Mouse (Mus musculus): ENCODE measurements around the gene Npas2.

The Npas2 gene

GRCm38 (mm10) chr1:39408123-39408522 lies 214.6 kb downstream of the Npas2 start:
- no peak for DNase-seq (ENCODE audit: inconsistent age in 2 of 2, low spot score in 1 of 2)

GRCm38 (mm10) chr1:39408668-39409067 lies 215.1 kb downstream of the Npas2 start:
- no peak for DNase-seq (ENCODE audit: inconsistent age in 2 of 2, low spot score in 1 of 2)

GRCm38 (mm10) chr1:39410085-39410821 lies 216.7 kb downstream of the Npas2 start:
- no peak for DNase-seq (ENCODE audit: inconsistent age in 2 of 2, low spot score in 1 of 2)

Data from adrenal gland, adult (tissue).